Mouse (Mus musculus) monocyte, adult 2 months (primary cell): Measurements from ENCODE around the gene Fsd1.
A peak's percentile ranks its signal among the peaks of the same experiment; 100 is the strongest.

Source experiments
- DNase-seq, 2 experiments: peaks; one replicate each; pipeline ENCODE4 v3.0.0; 2022; ENCODE audit warnings: low spot score in 2 of 2, low read depth in 1 of 2

Gene Fsd1

DNA sequence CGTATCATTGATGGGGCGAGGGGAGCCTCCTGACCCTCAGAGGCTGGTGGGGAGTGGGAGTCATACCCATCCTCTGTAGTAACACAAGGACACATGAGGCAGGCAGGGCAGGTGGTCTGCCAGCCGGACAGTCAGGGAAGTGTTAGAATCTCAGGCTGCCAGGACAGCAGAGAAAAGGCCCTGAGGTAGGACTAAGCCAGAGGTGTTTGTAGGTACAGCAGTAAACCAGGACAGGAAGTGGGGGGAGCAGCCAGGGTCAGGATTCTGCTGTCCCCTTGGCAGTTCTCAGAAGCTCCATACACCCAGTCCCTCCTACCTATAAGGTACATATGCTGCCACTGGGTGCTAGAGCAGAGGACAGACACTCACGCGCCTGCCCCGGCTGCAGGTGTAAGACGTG, 24.7 kb upstream of the Fsd1 start:
- DNase-seq, result no peak

DNA sequence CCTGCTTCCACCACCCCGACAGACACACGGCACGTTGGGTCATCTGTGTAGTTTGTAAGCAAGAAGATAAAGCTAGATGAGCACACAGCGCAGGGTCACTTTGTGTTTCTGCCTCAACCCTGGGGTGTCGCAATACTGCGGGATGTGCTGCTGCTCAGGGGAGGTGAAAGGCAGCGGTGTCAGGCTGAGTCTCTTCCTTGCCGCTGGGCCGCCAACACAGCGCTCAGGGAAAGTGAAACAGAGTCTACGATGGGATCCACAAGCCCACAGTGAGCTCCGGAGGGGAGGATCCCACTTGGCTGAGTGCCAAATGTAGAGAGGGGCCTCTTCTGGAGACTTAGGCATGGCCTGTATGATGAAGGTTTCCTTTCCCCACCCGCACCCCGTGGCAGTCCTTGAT, 23.1 kb upstream of the Fsd1 start:
- no peak for DNase-seq

DNA sequence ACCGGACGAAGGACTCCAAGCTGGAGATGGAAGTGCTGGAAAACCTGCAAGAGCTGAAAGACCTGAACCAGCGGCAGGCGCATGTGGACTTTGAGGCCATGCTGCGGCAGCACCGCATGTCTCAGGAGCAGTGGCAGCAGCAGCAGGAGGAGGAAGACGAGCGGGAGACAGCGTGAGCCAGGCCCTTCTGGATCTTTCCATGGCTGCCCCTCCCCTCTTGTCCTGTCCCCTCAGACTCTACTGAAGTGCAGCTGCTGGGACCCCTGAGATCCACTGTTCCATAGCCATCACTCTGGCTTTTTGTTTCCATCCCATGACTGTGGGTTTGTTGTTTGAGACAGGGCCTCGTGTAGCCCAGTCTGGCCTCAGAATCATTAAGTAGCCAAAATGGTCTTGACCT, 21.8 kb upstream of the Fsd1 start:
- no peak for DNase-seq

DNA sequence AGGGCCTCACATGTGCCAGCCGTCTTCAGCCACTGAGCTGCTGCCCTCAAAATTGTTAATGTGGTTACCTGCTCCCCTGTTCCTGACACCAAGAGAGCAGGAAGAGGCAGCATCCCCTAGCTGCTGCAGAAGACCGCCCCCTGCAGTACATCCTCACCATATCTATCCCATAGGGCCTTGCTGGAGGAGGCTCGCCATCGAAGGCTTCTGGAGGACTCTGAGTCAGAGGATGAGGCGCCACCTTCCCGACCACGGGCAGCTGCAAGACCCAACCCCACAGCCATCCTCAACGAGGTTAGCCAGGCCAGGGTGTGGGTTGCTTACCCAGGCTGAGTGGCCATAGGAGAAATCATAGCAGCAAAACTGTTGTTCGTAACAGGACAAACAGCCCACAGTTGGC, 21.3 kb upstream of the Fsd1 start:
- DNase-seq, result no peak

DNA sequence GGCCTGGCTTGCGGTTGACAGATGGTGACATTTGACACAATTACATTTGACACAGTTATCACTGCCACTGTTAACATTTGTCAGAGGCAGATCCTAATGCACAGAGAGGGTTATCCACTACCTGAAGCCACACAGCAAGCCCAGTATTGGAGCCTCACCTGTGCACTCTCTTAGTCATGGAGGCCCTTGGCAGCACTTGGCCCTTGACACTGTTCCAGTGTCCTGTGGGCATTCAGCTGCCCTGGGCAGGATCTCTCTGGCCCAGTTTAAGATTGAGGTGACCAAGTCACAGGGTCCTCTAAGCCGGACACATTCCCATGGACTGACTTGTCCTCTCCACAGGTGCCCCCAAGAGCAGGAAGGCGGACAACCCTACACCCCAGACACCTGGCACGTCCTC, 19.1 kb upstream of the Fsd1 start:
- no peak for DNase-seq

DNA sequence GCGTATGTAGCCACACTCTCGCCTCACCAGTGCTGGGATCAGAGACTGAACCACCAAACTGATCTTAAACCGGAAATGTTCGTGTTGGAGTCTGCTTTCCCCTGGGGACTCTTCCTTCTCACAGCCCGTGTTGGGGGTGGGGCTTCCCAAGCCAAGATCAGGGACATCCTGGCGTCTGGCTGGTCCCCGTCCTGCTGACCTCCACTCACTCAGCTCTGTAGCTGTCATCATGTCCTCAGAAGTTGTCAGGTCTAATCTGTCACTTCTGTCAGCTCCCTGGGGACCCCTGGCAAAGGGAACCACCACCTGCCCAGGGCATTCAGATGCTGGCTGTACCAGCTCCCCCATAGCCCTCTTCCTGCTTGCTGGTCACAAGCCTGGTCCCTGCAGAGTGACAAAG, 18.1 kb upstream of the Fsd1 start:
- DNase-seq, result no peak

DNA sequence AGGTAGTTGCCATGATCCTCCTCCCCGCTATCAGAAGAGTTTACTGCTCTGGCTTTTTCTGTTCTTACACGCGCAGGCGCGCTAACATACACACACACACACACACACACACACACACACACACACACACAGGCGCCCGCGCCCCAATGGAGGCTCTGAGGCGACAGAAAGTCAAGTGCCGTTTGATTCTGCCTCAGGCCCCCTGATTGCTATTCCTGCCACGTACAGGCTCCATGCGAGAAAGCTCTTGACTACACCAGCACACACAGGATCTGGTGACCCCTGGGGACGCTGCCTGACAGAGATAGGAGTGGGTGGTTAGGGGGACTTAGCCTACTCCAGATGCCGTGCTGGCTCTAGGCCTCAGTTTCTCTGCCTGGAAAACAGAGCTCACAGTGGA, 16.7 kb upstream of the Fsd1 start:
- no peak for DNase-seq

DNA sequence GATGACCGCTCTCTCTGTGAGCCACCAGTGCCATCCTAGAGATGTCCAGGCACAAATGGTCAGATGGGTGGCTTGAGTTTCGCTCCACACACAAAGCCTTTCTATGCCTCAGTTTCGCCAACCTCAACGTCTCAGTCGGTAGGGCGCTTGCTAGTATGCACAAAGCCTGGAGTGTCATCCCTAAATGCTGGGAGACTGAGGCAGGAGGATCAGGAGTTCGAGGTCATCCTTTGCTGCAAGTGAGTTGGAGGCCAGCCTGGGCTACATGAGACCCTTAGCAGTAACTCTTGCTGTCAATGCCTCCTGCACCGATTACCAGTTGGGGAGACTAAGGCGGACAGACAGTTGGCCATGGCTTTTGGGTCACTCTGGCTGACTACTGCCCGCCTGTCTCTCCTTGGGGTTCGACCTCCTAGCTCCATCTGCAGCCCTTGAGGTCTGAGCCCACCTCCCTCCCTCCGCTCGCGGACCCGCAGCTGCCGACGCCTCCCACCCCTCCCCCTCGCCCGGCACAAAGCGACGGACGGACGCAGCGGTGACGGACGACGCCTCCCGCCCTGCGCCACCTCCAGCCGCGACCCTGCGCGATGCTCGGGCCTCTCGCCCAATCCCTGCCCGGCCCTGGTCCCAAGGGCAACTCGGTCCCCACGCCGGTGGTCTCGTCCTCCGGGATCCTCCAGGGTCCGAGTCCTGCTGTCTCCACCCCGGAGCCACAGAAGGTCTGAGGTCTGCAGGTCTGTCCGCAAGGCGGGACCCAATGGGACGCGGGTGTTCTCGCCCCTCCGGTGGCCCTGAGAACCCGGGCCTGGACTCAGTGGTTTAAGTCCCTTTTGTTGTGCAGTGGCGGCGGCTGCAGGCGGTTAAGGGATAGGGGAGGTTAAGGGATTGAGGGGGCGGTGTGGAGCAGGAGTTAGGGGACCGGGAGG, 16.1 kb upstream of the Fsd1 start, which contains the start of gene Shd:
Shd (plus strand) TSS at position 502 of the 926 bp plus-strand sequence.
- DNase-seq, result no peak

DNA sequence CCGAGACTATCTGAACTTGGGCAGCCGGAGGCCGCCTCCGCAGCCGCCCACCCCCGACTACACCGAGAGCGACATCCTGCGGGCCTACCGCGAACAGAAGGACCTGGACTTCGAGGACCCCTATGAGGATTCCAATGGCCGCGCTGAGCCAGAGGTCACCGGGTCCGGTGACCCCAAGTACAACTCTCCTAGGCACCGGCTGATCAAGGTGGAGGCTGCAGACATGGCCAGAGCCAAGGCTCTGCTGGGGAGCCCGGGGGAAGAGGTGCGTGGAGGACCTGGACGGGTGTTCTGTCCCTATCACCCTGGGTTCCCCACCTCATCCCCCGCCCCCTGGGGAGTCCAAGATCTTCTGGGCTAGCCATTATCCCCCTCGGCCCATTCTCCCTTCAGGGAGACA, 14.9 kb upstream of the Fsd1 start:
- no peak for DNase-seq

DNA sequence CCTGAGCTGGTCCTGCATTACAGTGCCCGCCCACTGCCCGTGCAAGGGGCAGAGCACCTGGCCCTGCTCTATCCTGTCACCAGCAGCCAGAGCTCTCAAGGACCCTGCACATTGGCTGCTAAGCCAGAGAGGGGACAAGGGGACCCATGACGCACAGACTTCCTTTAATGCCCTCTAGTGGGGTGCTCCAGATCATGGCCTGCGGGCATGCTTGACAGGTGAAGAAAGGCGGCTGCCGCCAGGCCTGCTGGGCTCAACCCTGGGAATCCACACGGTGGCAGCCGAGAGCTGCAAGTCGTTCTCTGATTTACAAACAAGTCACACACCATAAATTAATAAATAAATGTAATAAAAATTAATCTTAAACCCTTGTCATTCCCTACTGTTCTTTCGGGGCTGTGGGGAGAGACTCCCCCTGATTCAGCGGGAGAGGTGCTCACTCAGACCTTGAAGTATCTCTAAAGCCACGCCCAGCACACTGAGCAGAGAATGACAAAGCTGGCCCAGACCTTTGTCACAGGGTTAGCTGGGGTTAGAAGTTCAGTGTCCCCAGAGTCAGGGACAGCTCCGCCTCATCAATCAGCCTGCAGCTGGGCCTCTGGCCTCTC, 9.9 kb upstream of the Fsd1 start:
- DNase-seq, result peak in 1 of 2 experiments; percentile 51

DNA sequence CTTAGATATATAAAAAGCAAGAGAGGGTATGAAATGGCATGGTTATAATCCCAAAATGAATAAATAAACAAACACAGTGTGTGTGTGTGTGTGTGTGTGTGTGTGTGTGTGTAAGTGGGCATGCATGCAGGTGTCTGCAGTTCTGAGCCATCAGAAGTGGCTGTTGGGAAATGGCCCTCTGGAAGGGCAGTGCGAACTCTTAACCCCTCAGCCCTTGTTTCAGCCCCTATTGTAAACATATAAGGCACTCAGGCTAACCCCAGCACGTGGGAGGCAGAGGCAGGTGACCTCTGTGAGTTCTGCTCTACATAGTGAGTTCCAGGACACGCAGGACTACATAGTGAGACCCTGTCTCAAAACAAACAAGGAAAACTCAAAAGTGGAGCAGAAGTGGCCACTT, 9.0 kb upstream of the Fsd1 start:
- no peak for DNase-seq

DNA sequence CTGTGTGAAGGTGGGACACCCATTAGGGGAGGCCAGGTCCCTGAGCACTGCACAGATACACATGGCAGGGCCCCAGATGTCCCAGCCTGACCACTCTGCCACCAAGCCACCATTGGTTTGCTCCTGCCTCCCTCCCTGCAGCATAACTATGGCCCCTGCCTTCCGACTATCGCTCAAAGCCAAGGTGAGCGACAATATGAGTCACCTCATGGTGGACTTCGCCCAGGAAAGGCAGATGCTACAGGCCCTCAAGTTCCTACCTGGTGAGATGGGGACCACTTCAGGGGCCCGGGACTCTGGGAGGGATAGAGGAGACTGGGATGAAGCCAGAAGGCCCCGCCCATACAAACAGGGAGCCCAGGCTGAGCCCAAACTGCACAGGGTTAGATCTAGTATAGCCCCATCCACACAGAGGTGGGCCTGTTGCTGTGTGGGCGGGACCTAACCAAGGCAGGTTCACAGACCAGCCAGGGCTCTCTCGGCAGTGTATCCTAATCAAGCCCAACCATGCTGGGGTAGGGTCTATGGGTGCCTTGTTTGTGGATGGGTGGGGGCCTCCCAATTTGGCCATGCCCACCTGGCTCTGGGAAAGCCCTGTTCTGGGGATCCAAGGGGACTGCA, 4.1 kb downstream of the Fsd1 start:
- no peak for DNase-seq

DNA sequence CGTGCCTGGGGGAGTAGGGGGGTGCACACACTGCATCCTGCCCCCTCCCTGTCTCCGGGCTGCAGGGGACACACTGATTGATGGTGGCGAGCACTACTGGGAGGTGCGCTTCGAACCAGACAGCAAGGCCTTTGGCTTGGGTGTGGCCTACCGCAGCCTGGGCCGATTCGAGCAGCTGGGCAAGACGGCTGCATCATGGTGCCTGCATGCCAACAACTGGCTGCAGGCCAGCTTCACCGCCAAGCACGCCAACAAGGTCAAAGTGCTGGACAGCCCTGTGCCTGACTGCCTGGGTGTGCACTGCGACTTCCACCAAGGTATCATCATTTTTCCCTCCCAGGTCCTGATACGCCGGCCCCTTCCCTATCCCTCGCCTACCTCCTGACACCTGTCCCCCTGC, 9.7 kb downstream of the Fsd1 start:
- DNase-seq, result no peak

DNA sequence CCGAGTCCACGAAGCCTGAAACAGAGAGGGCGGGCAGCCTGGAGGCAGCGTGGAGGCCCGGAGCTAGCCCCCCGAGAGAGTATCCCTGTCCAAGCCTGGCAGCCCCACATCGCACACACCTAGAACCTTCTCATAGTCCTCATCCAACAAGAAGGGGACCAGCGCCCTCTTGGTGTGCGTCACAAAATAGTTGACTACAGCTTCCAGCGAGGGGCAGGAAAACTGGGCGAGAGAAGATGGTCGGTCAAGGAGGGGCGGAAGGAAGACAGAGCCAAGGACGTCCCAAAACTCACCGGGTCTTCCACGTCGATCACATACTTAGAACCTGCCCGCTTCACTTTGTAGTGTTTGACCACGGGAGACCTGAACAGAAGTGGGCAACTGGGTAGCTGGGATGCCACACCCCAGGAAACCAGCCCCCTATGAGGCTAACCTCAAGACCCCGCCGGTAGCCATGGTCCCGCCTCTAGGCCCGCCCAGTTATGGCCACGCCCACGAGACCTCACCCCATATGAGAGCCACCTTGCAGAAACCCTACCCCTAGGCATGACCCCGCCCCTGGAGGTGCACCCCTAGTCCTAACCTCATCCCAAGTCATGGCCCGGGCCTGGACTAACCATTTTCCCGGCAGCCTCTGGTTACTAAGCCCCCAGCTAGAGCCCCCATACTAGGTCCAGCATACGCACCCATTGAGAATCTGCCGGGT, 13.6 kb downstream of the Fsd1 start:
- DNase-seq, result no peak

DNA sequence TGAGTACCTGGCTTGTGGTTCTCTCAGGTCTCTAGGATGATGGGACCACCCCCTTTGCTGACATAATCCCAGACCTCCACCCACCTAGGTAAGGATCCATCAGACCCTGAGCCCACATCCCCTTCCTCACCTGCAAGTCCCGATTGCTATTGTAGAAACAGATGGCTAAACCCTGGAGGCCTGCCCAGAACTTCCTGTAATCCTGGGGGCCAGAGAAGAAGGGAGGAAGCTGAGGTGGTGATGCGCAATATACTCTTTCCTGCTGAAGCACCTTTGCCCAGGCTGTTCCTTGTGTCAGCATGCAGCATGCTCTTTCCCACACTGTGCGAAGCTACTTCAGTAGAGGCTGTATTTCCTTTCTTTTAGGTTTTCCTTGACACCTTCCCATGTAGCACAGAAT, 16.7 kb downstream of the Fsd1 start:
- no peak for DNase-seq

DNA sequence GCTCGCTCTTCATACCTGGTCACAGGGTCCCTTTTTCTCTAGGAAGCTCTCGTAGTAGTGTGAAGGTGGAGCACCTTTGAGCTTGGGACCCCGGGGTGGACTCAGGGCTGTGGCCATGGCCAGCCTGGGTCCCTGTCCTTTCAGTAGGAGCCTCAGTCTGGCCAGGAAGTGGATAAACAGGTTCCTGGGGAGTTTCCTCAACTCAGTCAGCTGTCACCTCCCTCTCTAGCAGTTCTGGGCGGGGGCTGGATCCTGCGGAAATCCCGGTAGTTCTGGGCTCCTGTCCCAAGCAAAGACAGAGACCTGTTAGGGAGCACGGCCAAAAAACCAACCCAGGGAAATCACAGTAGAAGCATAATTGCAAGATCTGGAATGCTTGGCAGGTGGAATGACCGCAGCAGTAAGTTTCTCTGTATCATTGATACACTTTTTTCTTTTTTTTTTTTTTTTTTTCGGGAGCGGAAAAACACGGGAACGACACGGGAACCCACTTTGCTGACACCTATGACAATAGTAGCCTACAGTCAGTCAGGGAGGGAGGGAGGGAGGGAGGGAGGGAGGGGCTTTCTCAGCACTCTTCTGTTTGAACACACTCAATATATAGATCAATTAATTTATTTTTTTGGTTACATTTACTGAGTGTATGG, 19.2 kb downstream of the Fsd1 start, which contains the start of the genes Stap2 and Mpnd:
Stap2 (minus strand) TSS at position 170 of the 647 bp plus-strand sequence.
Mpnd (plus strand) TSS at position 297 of the 647 bp plus-strand sequence.
- DNase-seq, result no peak

DNA sequence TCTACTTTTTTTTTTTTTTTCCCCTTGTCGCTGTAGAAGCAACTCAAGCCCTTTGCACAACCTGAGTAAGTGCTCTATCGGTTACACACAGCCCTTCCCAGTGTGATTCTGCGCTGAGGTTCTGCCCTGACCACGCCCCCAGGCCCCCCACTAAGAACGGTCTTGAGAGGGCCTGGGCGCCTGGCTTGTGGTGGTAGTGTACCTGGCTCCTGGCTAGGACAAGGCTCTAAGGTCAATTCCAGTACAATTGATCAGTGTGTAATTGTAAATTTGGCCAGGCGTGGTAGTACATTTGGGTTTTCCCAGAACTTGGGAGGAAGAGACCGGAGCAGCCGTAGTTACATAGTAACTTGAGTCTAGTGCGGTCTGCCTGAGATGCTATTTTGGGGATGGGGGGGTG, 20.6 kb downstream of the Fsd1 start:
- DNase-seq, result no peak

DNA sequence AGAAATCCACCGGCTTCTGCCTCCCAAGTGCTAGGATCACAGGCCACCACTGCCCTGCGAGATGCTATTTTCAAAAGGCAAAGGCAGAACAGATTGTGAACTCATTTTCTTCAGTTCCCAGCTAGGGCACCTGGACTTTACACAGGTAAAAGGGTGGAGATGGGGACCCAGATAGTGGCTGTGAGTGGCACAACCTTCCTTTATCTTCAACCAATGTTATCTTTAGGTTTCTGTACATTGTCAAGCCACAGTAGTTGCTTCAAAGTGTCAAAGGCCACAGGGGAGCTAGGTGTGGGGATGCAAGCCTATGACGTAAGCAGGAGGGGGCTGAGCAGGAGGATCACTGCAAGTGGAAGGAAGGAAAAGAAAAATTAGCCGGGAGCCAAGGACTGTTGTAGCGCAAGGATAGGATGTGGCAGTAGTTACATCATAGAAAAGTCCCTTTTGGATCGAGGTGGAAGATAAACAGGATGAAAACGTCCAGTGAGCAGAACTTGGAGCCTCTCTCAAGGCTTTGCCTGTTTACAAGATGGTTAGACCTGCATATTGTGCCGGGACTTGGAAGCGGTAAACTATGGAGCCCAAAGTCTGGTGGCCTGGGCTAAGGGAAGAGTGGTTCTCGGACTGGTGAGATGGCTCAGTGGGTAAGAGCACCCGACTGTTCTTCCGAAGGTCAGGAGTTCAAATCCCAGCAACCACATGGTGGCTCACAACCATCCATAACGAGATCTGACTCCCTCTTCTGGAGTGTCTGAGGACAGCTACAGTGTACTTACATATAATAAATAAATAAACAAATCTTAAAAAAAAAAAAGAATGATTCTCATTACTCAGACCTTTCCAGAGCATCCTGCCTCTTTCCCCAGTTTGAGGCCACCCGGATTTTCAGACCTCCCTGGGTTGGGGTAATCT, 21.4 kb downstream of the Fsd1 start:
- DNase-seq, result no peak

DNA sequence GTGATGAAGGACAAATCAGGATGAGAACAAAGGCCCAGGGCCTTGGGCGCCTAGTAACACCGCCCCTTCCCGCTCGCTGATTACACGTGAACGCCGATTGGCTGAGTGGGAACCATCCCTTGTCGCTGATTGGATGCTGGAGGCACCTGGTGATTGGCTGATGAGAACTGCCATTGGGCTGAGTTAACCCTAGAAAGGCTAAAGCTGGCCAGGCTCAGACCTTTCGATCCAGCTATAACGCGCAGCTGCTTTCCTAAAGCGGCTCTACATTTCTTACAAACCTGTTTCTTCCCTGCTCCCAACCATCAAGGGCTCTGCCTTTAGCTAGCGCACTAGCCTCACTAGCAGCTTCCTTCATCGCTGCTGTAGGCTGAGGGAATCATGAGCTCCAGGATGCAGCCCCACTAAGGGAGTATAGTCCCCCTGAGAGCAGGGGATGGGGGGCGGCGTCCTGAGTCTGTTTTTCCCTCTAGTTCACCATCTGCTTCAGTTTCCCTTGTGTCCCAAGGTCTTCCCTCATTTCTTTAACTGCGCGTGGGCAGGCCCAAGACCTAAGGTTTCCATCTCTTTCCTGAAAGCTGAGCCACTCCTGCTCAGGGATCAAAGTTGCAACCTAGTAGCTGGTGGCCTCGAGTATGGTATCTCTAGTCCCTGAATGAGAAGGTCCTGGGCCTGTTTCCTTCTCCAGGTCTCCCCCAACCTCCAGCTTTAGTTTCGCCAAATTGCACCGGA, 22.2 kb downstream of the Fsd1 start:
- DNase-seq, result peak; percentile 70 to 79
